Mouse (Mus musculus) ES-E14 (cell line): ENCODE results near the gene Gm49384.

ENCODE experiments used
- MAFK ChIP-seq: IDR thresholded peaks from 2 replicates; pipeline ENCODE4 v1.6.1; 2014; ENCODE audit warnings: mild to moderate bottlenecking, low read depth, low read length, inconsistent platforms; ENCODE audit not compliant: insufficient read depth
- ZC3H11A ChIP-seq: IDR thresholded peaks from 2 replicates; pipeline ENCODE4 v1.6.1; 2012; ENCODE audit warnings: low read depth, mild to moderate bottlenecking, inconsistent platforms, low read length, borderline replicate concordance

DNA sequence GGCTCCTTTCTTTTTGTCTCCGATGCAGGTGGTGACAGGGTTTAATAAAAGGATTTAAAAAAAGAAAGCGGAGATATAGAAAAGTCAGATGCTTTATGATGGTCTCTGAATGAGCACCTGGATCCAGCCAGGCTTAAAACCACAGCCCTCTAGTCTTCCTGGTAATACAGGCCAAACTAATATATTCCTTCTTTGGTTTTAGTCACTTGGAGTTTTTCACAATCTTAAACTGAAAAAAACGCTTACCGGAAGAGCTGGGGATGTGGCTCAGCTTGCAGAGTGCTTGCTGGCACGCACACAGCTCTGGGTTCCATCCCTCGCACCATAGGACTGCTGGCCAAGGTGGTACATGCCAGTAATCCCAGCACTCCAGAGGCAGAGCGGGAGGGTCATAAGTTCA, 12.5 kb upstream of the Gm49384 start:
- TF ChIP-seq MAFK (no peak), ZC3H11A (no peak)
